Mouse (Mus musculus) limb, embryonic 12.5 days (tissue): ENCODE results near the gene Caly. TPM values are rescaled to one million over a fixed set of nuclear protein-coding genes. Genes with fewer than 3 reads are reported as not detected.

Experiments used
- ATAC-seq: fragments of 200-750 bp; cut with Nextera tagmentation; 2 replicates; pipeline ENCODE4 v1.8.0; 2017; ENCODE audit warnings: low read depth, moderate TSS enrichment; ENCODE audit not compliant: insufficient number of reproducible peaks, insufficient read depth, low FRiP score, low TSS enrichment
- H3K27ac ChIP-seq: fragments of 300-500 bp; sonication (generic); 2 replicates; pipeline ENCODE4 v1.5.1; 2016; ENCODE audit warnings: mild to moderate bottlenecking, moderate library complexity
- H3K27me3 ChIP-seq: fragments of 300-500 bp; sonication (generic); 2 replicates; pipeline ENCODE4 v1.6.1; 2016; ENCODE audit warnings: mild to moderate bottlenecking, moderate library complexity
- H3K36me3 ChIP-seq: fragments of 300-500 bp; sonication (generic); 2 replicates; pipeline ENCODE4 v1.6.1; 2016; ENCODE audit warnings: mild to moderate bottlenecking, moderate library complexity
- H3K4me1 ChIP-seq: fragments of 300-500 bp; sonication (generic); replicated peaks from 2 replicates; pipeline ENCODE4 v1.6.1; 2016
- H3K4me2 ChIP-seq: fragments of 300-500 bp; sonication (generic); 2 replicates; pipeline ENCODE4 v1.6.1; 2016; ENCODE audit warnings: mild to moderate bottlenecking, moderate library complexity
- H3K4me3 ChIP-seq: fragments of 300-500 bp; sonication (generic); replicated peaks from 2 replicates; pipeline ENCODE4 v1.5.1; 2016; ENCODE audit warnings: mild to moderate bottlenecking
- H3K9ac ChIP-seq: fragments of 300-500 bp; sonication (generic); replicated peaks from 2 replicates; pipeline ENCODE4 v1.6.1; 2016; ENCODE audit warnings: mild to moderate bottlenecking, moderate library complexity
- H3K9me3 ChIP-seq: fragments of 300-500 bp; sonication (generic); 2 replicates; pipeline ENCODE4 v1.6.1; 2016; ENCODE audit warnings: mild to moderate bottlenecking, moderate library complexity
- WGBS: fragments of 180-500 bp; shearing (Covaris S2); methylation state at CpG from one replicate; pipeline ENCODE4 v1.1.7; 2016; 5-methylcytosine and 5-hydroxymethylcytosine counted together
- polyA plus RNA-seq: library from polyadenylated mRNA; unstranded; fragments of >200 nt; fragmentation: Nextera tagmentation; extraction: Ambion mirVana; gene quantifications from 2 replicates; pipeline ENCODE4 v1.2.1, GENCODE M21; 2016

The Caly gene
- polyA plus RNA-seq, 1 experiment from 2014 or later: 2.5 TPM

DNA sequence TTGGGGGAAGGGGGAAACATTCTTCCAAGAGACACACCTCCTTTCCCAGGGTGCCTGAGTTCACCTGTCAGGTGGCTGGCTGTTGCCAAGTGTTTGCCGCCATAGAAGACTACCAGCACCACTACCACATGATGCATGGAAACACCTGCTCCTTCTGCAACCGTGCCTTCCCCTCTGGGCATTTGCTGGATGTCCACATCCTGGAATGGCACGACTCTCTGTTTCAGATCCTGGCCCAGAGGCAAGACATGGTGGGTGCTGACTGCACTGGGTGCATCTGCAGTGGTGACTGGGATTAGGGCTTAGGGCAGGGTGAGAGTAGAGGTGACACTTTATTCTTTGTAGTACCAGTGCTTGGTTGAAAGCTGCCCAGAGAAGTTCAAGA is 45.2 kb downstream of the Caly start:
- H3K4me1 ChIP-seq: peaks cover 21% of the 10 kb centered on the region
- no peak overlapping the region for H3K27ac ChIP-seq
- peak overlapping the region; percentile 82; the same call in 1 of the 2 replicates for H3K9ac ChIP-seq
- H3K36me3 ChIP-seq: peaks cover 53% of the 10 kb centered on the region
- WGBS: 63% methylated on average over 3 of the region's 3 CpGs
- H3K27me3 ChIP-seq: no peaks in the 10 kb centered on the region
- H3K4me3 ChIP-seq: peak overlapping the region; percentile 83
- peak overlapping the region; percentile 87 for H3K4me2 ChIP-seq
- ATAC-seq: no peak
- H3K9me3 ChIP-seq: no peaks in the 10 kb centered on the region

DNA sequence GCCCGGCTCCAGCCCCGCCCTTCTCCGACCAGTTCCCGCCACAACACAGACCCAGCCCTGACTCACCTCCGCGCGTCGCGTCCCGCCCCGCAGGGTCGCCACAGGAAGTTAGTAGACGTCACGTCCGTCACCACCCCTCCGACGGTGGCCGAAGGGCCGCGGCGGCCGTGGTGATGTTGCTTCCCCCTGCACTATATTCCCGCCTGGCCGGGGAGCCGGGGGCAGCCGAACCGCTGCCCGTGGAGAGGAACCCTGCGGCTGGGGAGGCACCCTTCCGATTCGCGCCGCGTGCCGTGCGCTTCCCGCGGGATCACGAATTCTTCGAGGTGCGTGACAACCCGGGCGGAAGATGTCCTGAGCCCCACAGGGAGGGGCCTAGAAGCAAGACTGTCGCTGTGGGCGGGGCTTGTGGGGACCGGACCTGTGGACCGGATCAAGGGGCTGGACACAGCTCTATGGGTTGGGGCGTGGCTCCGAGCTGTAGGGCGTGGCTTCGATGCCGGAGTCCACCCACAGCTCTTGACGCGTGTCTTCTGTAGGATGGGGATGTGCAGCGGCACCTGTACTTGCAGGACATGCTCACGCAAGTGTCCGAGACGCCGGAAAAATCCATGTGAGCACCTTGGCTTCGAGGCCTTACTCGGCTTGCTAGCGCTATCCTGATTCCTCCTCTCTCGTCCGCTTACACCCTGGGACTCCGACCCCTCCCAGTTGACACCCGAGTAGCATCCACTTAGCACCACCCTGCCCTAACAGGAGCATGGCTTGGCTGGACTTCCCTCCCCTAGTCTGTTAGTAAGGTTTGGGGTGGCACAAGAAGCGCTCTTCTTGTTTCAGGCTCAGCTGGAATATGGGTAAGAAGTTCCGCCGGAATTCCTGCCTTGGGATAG is 45.8 kb downstream of the Caly start, which contains the start of the genes Zfp511 and Tubgcp2:
Gene Zfp511, plus strand, starts transcription at position 111 of the 890 bp plus-strand sequence.
Gene Tubgcp2, minus strand, starts transcription at position 389 of the 890 bp plus-strand sequence.
- peak within 1 kb of the TSS; percentile 82 for H3K9ac ChIP-seq
- ATAC-seq: peak; percentile 97
- peak within 1 kb of the TSS; percentile 83 for H3K4me3 ChIP-seq
- under 1% methylated on average over 68 of the region's 69 CpGs for WGBS
- peaks cover 59% of the 10 kb centered on the region for H3K36me3 ChIP-seq
- H3K27me3 ChIP-seq: no peaks in the 10 kb centered on the region
- peak within 1 kb of the TSS; percentile 87 for H3K4me2 ChIP-seq
- H3K9me3 ChIP-seq: no peaks in the 10 kb centered on the region
- peak within 1 kb of the TSS; percentile 77 for H3K27ac ChIP-seq
- peaks cover 21% of the 10 kb centered on the region for H3K4me1 ChIP-seq

- H3K27ac ChIP-seq: peak overlapping the region; percentile 77
- H3K36me3 ChIP-seq: peaks cover 62% of the 10 kb centered on the region
- WGBS: 20% methylated on average over 7 of the region's 7 CpGs
Observed at GRCm38 (mm10) chr7:140035456-140035855, 46.9 kb downstream of the Caly start.

DNA sequence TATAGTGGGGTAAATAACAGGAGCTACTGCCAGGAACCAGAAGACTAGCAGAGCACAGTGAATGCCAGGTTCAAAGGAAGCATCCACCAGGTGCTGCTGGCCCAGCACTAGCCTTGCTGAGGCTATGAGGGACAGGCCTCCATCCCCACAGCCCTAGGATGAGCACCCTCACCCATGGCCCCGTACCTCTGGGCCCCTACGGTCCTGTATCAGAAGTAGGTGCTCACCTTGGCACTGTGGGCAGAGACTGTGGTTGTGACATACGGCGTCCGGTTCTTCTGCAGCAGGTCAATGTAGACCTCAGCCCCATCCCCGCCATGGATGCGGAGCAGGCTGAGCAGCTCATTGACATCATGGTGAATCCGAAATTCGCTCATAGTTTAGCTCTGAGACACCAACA is 49.0 kb downstream of the Caly start:
- Histone ChIP-seq H3K9ac (no peak overlapping the region), H3K4me1 (peaks cover 21% of the 10 kb centered on the region), H3K4me2 (no peak overlapping the region), H3K27ac (no peak overlapping the region), H3K36me3 (peaks cover 63% of the 10 kb centered on the region), H3K9me3 (no peaks in the 10 kb centered on the region), H3K27me3 (no peaks in the 10 kb centered on the region), H3K4me3 (no peak overlapping the region)
- ATAC-seq: no peak
- WGBS: 95% methylated on average over 9 of the region's 9 CpGs

More at GRCm38 (mm10) chr7:140035456-140035855, 46.9 kb downstream of the Caly start:
- no peaks in the 10 kb centered on the region for H3K27me3 ChIP-seq
- no peak for ATAC-seq
- peak overlapping the region; percentile 87 for H3K4me2 ChIP-seq
- H3K4me1 ChIP-seq: peaks cover 21% of the 10 kb centered on the region
- H3K9me3 ChIP-seq: no peaks in the 10 kb centered on the region
- peak overlapping the region; percentile 82 for H3K9ac ChIP-seq
- peak overlapping the region; percentile 83 for H3K4me3 ChIP-seq

- Histone ChIP-seq H3K4me1 (peaks cover 18% of the 10 kb centered on the region), H3K9me3 (no peaks in the 10 kb centered on the region), H3K36me3 (peaks cover 68% of the 10 kb centered on the region), H3K4me3 (no peak overlapping the region), H3K27ac (no peak overlapping the region), H3K4me2 (no peak overlapping the region), H3K9ac (no peak overlapping the region), H3K27me3 (no peaks in the 10 kb centered on the region)
- no peak for ATAC-seq
- WGBS: 94% methylated on average over 10 of the region's 10 CpGs
Observed at GRCm38 (mm10) chr7:140032366-140032765, 50.0 kb downstream of the Caly start.

DNA sequence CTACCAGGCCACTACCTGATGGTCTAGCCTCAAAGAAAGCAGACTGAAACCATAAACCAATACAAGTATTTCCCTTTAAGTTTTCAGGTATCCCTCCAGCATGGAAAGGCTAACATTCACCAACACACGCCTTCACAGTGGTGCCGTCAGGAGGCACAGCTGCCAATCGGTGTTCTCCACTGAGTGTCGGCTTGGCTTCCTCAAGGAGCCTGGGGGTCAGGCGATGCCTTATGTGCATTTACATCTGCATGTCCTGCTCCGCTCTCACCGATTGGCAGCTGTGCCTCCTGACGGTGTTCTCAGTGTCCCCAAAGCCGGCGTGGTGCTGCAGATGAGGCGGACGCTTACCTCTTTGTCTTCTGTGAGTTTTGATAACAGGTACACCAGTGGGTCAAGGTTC is 50.6 kb downstream of the Caly start:
- no peak overlapping the region for H3K9ac ChIP-seq
- no peak overlapping the region for H3K4me3 ChIP-seq
- no peak overlapping the region for H3K4me2 ChIP-seq
- no peaks in the 10 kb centered on the region for H3K27me3 ChIP-seq
- no peak overlapping the region for H3K27ac ChIP-seq
- 94% methylated on average over 12 of the region's 12 CpGs for WGBS
- no peaks in the 10 kb centered on the region for H3K9me3 ChIP-seq
- no peak for ATAC-seq
- H3K4me1 ChIP-seq: peaks cover 12% of the 10 kb centered on the region
- H3K36me3 ChIP-seq: peaks cover 68% of the 10 kb centered on the region

Other genes with a start within 250 kb of the Caly start
- not detected in 2 replicates for gene Adgra1, start 248.4 kb downstream of the Caly start, polyA plus RNA-seq
- 0.13 and 0.15 TPM in 2 replicates for gene Kndc1, start 187.9 kb downstream of the Caly start, polyA plus RNA-seq
- 0.23 and 0.34 TPM in 2 replicates for gene Utf1, start 138.8 kb downstream of the Caly start, polyA plus RNA-seq
- gene 6430531B16Rik, start 103.8 kb downstream of the Caly start, polyA plus RNA-seq: 0.31 and 0.51 TPM in 2 replicates
- 2.1 and 2.7 TPM in 2 replicates for gene Adam8, start 90.0 kb downstream of the Caly start, polyA plus RNA-seq
- gene Zfp511, start 46.2 kb downstream of the Caly start, polyA plus RNA-seq: 41.4 and 43.0 TPM in 2 replicates
- 82.3 and 82.8 TPM in 2 replicates for gene Tubgcp2, start 45.9 kb downstream of the Caly start, polyA plus RNA-seq
- 0.10 TPM in 1 of 2 replicates, not detected in the other for gene Msx3, start 33.5 kb downstream of the Caly start, polyA plus RNA-seq
- gene Prap1, start 10.8 kb upstream of the Caly start, polyA plus RNA-seq: not detected in 2 replicates
- gene Fuom, start 19.9 kb upstream of the Caly start, polyA plus RNA-seq: 21.3 and 21.8 TPM in 2 replicates
- gene Paox, start 33.3 kb upstream of the Caly start, polyA plus RNA-seq: 15.5 and 20.4 TPM in 2 replicates
- gene Echs1, start 33.9 kb upstream of the Caly start, polyA plus RNA-seq: 166 and 175 TPM in 2 replicates
- gene Mtg1, start 55.0 kb upstream of the Caly start, polyA plus RNA-seq: 20.2 and 22.6 TPM in 2 replicates
- 0.10 and 0.14 TPM in 2 replicates for gene Sprn, start 72.3 kb upstream of the Caly start, polyA plus RNA-seq
- gene Olfr522, start 82.2 kb upstream of the Caly start, polyA plus RNA-seq: not detected in 2 replicates
- not detected in 2 replicates for gene Olfr523, start 90.7 kb upstream of the Caly start, polyA plus RNA-seq
- not detected in 2 replicates for gene Olfr524, start 123.4 kb upstream of the Caly start, polyA plus RNA-seq
- not detected in 2 replicates for gene Cd163l1, start 135.7 kb upstream of the Caly start, polyA plus RNA-seq
- gene 5830411N06Rik, start 164.7 kb upstream of the Caly start, polyA plus RNA-seq: not detected in 2 replicates
- not detected in 2 replicates for gene Olfr525, start 238.3 kb upstream of the Caly start, polyA plus RNA-seq